Mouse (Mus musculus) midbrain, postnatal 0 days (tissue): Measurements from ENCODE around the gene Lat2. TPM values are rescaled to one million over a fixed set of nuclear protein-coding genes. Genes with fewer than 3 reads are reported as not detected.

Experiments used
- ATAC-seq: fragments of 200-750 bp; cut with Nextera tagmentation; 2 replicates; pipeline ENCODE4 v1.8.0; 2017; ENCODE audit warnings: moderate number of reproducible peaks, mild to moderate bottlenecking, moderate TSS enrichment, moderate library complexity; ENCODE audit not compliant: low FRiP score
- DNase-seq: peaks from one replicate; pipeline ENCODE4 v3.0.0-alpha.2; 2015; ENCODE audit warnings: low spot score
- H3K27ac ChIP-seq: fragments of 300-500 bp; sonication (generic); 2 replicates; pipeline ENCODE4 v1.5.1; 2014; ENCODE audit warnings: low read depth, mild to moderate bottlenecking, low read length, mixed read lengths
- H3K27me3 ChIP-seq: fragments of 300-500 bp; sonication (generic); 2 replicates; pipeline ENCODE4 v1.6.1; 2014; ENCODE audit warnings: low read length, control low read depth, mixed read lengths; ENCODE audit not compliant: insufficient read depth
- H3K36me3 ChIP-seq: fragments of 300-500 bp; sonication (generic); 2 replicates; pipeline ENCODE4 v1.6.1; 2014; ENCODE audit warnings: low read length, control low read depth, mixed read lengths; ENCODE audit not compliant: insufficient read depth
- H3K4me1 ChIP-seq: fragments of 300-500 bp; sonication (generic); 2 replicates; pipeline ENCODE4 v1.6.1; 2014; ENCODE audit warnings: mild to moderate bottlenecking, control low read depth, antibody characterized with exemption, low read length, mixed read lengths; ENCODE audit not compliant: insufficient read depth
- H3K4me2 ChIP-seq: fragments of 300-500 bp; sonication (generic); 2 replicates; pipeline ENCODE4 v1.6.1; 2014; ENCODE audit warnings: low read depth, mild to moderate bottlenecking, low read length, mixed read lengths; ENCODE audit not compliant: poor library complexity, severe bottlenecking
- H3K4me3 ChIP-seq: fragments of 300-500 bp; sonication (generic); 2 replicates; pipeline ENCODE4 v1.5.1; 2014; ENCODE audit warnings: low read depth, mild to moderate bottlenecking, low read length, moderate library complexity
- H3K9ac ChIP-seq: fragments of 300-500 bp; sonication (generic); replicated peaks from 2 replicates; pipeline ENCODE4 v1.6.1; 2014; ENCODE audit warnings: mild to moderate bottlenecking, low read length, moderate library complexity, mixed read lengths; ENCODE audit not compliant: poor library complexity, severe bottlenecking
- H3K9me3 ChIP-seq: fragments of 300-500 bp; sonication (generic); 2 replicates; pipeline ENCODE4 v1.6.1; 2016; ENCODE audit warnings: low read length, control low read depth
- CTCF ChIP-seq: IDR thresholded peaks from 2 replicates; pipeline ENCODE4 v1.5.1; 2016; ENCODE audit warnings: antibody characterized with exemption, mild to moderate bottlenecking
- WGBS: fragments of 180-500 bp; shearing (Covaris S2); extraction: QIAGEN DNeasy Blood & Tissue Kit; methylation state at CpG from one replicate; pipeline ENCODE4 v1.1.7; 2014; 5-methylcytosine and 5-hydroxymethylcytosine counted together
- polyA plus RNA-seq: library from polyadenylated mRNA; unstranded; fragments of >200 nt; fragmentation: Nextera tagmentation; extraction: Ambion mirVana; gene quantifications from 2 replicates; pipeline ENCODE4 v1.2.1, GENCODE M21; 2015
- total RNA-seq: library from RNA; depleted of rRNA; stranded (reverse); fragments of >200 nt; gene quantifications from 2 replicates; pipeline ENCODE4 v1.2.3, GENCODE M21; 2014

Gene Lat2
- total and polyA plus RNA-seq, 2 experiments from 2014 or later: 0.44 to 2.2 TPM

- no peak for DNase-seq
- no peaks in the 10 kb centered on the region for H3K27me3 ChIP-seq
- ATAC-seq: no peak
Measured at GRCm38 (mm10) chr5:134620457-134620856, 5.6 kb upstream of the Lat2 start.

GRCm38 (mm10) chr5:134617071-134617470 lies 2.2 kb upstream of the Lat2 start:
- no peaks in the 10 kb centered on the region for H3K27me3 ChIP-seq
- DNase-seq: no peak

More at GRCm38 (mm10) chr5:134620457-134620856, 5.6 kb upstream of the Lat2 start:
- Histone ChIP-seq H3K9me3 (no peaks in the 10 kb centered on the region), H3K4me3 (no peak overlapping the region), H3K4me1 (no peaks in the 10 kb centered on the region), H3K36me3 (peaks cover 76% of the 10 kb centered on the region), H3K9ac (no peak overlapping the region), H3K27ac (no peak overlapping the region), H3K4me2 (no peak overlapping the region)
- 94% methylated on average over 9 of the region's 9 CpGs for WGBS
- no peak for TF ChIP-seq CTCF

GRCm38 (mm10) chr5:134615780-134616179 lies 955 bp upstream of the Lat2 start:
- H3K36me3 ChIP-seq: peaks cover 37% of the 10 kb centered on the region
- no peak overlapping the region for H3K4me3 ChIP-seq
- WGBS: 63% methylated on average over 4 of the region's 4 CpGs
- ATAC-seq: no peak
- H3K27ac ChIP-seq: no peak overlapping the region
- DNase-seq: no peak
- H3K4me1 ChIP-seq: no peaks in the 10 kb centered on the region
- no peaks in the 10 kb centered on the region for H3K9me3 ChIP-seq
- no peak overlapping the region for H3K4me2 ChIP-seq
- H3K9ac ChIP-seq: no peak overlapping the region
- no peaks in the 10 kb centered on the region for H3K27me3 ChIP-seq
- no peak for TF ChIP-seq CTCF

More at GRCm38 (mm10) chr5:134617071-134617470, 2.2 kb upstream of the Lat2 start:
- Histone ChIP-seq H3K4me3 (no peak overlapping the region), H3K4me1 (no peaks in the 10 kb centered on the region), H3K27ac (no peak overlapping the region), H3K9ac (no peak overlapping the region), H3K9me3 (no peaks in the 10 kb centered on the region), H3K36me3 (peaks cover 50% of the 10 kb centered on the region), H3K4me2 (no peak overlapping the region)
- 67% methylated on average over 3 of the region's 3 CpGs for WGBS
- ATAC-seq: no peak
- TF ChIP-seq CTCF: peak; percentile 75

- Histone ChIP-seq H3K4me2 (no peak overlapping the region), H3K27me3 (no peaks in the 10 kb centered on the region), H3K4me3 (no peak overlapping the region), H3K36me3 (peaks cover 33% of the 10 kb centered on the region), H3K4me1 (no peaks in the 10 kb centered on the region), H3K9me3 (no peaks in the 10 kb centered on the region), H3K9ac (no peak overlapping the region), H3K27ac (no peak overlapping the region)
- WGBS: 85% methylated on average over 8 of the region's 8 CpGs
- ATAC-seq (no peak), DNase-seq (no peak)
- TF ChIP-seq CTCF: no peak
Measured at GRCm38 (mm10) chr5:134615380-134615779, 555 bp upstream of the Lat2 start.

- no peaks in the 10 kb centered on the region for H3K9me3 ChIP-seq
- H3K4me1 ChIP-seq: no peaks in the 10 kb centered on the region
- peaks cover 22% of the 10 kb centered on the region for H3K36me3 ChIP-seq
- ATAC-seq (no peak), DNase-seq (no peak)
- no peak overlapping the region for H3K4me2 ChIP-seq
- no peak for TF ChIP-seq CTCF
- 93% methylated on average over 8 of the region's 8 CpGs for WGBS
- H3K27me3 ChIP-seq: no peaks in the 10 kb centered on the region
- no peak overlapping the region for H3K9ac ChIP-seq
- H3K27ac ChIP-seq: no peak overlapping the region
- H3K4me3 ChIP-seq: no peak overlapping the region
Measured at GRCm38 (mm10) chr5:134614296-134614695, 529 bp downstream of the Lat2 start.

- no peak overlapping the region for H3K27ac ChIP-seq
- 81% methylated on average over 9 of the region's 9 CpGs for WGBS
- H3K9me3 ChIP-seq: no peaks in the 10 kb centered on the region
- ATAC-seq: no peak
- no peaks in the 10 kb centered on the region for H3K4me1 ChIP-seq
- no peak for TF ChIP-seq CTCF
- no peak overlapping the region for H3K9ac ChIP-seq
- no peaks in the 10 kb centered on the region for H3K27me3 ChIP-seq
- no peak overlapping the region for H3K4me3 ChIP-seq
- DNase-seq: no peak
- no peak overlapping the region for H3K4me2 ChIP-seq
- peaks cover 16% of the 10 kb centered on the region for H3K36me3 ChIP-seq
Measured at GRCm38 (mm10) chr5:134613727-134614126, 1.1 kb downstream of the Lat2 start.
